Mouse (Mus musculus): ENCODE measurements around the gene Dmxl2. TPM values are rescaled to one million over a fixed set of nuclear protein-coding genes. Genes with fewer than 3 reads are reported as not detected.

Gene Dmxl2
- polyA plus RNA-seq, 1 experiment, result 0.25 TPM

DNA sequence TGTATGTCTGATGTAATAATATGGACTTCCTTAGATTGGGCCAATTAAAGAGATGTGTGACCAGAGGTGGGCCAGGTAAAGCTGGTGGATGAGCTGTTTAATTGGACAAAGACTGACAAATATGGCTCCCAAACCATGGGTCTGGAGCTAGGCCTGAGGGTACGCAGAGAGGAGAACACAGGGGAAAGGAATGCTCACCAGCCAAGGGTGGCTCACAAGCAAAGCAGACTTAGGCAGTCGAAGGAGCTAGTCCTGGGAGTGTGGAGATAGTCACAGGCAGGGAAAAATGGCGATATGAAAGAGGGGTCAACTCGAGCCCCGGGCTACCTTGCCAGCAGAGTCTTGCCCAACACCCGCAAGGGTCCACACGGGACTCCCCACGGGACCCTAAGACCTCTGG lies 144.7 kb downstream of the Dmxl2 start:
- H3K4me3 ChIP-seq (ENCODE audit: insufficient read depth, poor library complexity, severe bottlenecking), result no peak overlapping the region
- TF ChIP-seq MYOD1 (IDR thresholded peaks at IDR 0.05; ENCODE audit: control insufficient read depth, insufficient read length, low read depth) (no peak), USF1 (IDR thresholded peaks at IDR 0.05; ENCODE audit: low read depth) (no peak), FOSL1 (IDR thresholded peaks at IDR 0.05; ENCODE audit: insufficient read depth, low read length, poor library complexity, severe bottlenecking) (no peak), CTCF (IDR thresholded peaks at IDR 0.05; ENCODE audit: control insufficient read depth, insufficient read depth, insufficient read length) (no peak), CEBPB (IDR thresholded peaks at IDR 0.05; ENCODE audit: low read depth) (no peak), MYOG (IDR thresholded peaks at IDR 0.05; ENCODE audit: control insufficient read depth, extremely low read depth, insufficient read length) (no peak), MAX (IDR thresholded peaks at IDR 0.05) (no peak)
- no peaks in the 10 kb centered on the region for H3K79me2 ChIP-seq (ENCODE audit: control insufficient read depth, insufficient read depth)
- no peaks in the 10 kb centered on the region for H3K27me3 ChIP-seq (ENCODE audit: control insufficient read depth, insufficient read depth, insufficient read length)
- no peak overlapping the region for H3ac ChIP-seq (ENCODE audit: control insufficient read depth, insufficient read length, low read depth)
- no peaks in the 10 kb centered on the region for H3K36me3 ChIP-seq (ENCODE audit: control insufficient read depth, insufficient read depth)
- H3K79me3 ChIP-seq (ENCODE audit: low read depth), result no peaks in the 10 kb centered on the region

- Histone ChIP-seq H3K4me3 (ENCODE audit: insufficient read depth, poor library complexity, severe bottlenecking) (no peak overlapping the region), H3K27me3 (ENCODE audit: control insufficient read depth, insufficient read depth, insufficient read length) (peaks cover 14% of the 10 kb centered on the region), H3K79me3 (ENCODE audit: low read depth) (no peaks in the 10 kb centered on the region), H3ac (ENCODE audit: control insufficient read depth, insufficient read length, low read depth) (no peak overlapping the region), H3K36me3 (ENCODE audit: control insufficient read depth, insufficient read depth) (no peaks in the 10 kb centered on the region), H3K79me2 (ENCODE audit: control insufficient read depth, insufficient read depth) (no peaks in the 10 kb centered on the region)
- no peak for TF ChIP-seq CEBPB (IDR thresholded peaks at IDR 0.05; ENCODE audit: low read depth)
- no peak for TF ChIP-seq FOSL1 (IDR thresholded peaks at IDR 0.05; ENCODE audit: insufficient read depth, low read length, poor library complexity, severe bottlenecking)
- TF ChIP-seq MAX (IDR thresholded peaks at IDR 0.05), result no peak
These were observed 159.4 kb downstream of the Dmxl2 start for GRCm38 (mm10) chr9:54342026-54342425.

DNA sequence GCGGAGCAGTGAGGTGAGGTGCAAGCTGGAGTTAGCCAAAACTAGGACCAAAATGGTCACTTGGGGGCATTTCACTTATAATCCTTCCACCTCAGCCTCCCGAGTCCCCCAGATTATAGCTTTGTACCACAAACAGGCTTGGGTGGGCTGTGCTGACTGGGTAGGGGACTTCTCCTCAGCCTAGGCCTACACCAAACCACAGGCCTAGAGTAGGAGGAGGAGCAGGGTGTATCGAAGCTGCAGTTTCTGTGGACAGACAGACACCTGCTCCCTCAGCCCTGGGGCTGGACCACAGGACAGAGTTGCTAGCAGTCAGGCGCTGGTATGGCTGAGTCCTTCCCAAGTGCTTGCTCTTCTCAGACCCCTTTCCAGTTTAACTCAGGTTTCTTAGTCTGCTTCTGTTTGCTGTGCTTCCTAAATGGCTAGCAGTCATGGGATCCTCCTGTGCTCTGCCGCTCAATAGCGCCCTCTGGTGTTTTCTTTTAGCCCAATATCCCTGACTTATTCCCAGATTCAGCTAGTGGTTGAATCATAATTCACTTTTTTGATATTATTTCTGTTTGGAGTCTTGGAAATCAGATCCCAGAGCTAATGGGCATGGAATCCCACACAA lies 164.8 kb downstream of the Dmxl2 start:
- Histone ChIP-seq H3K27me3 (ENCODE audit: control insufficient read depth, insufficient read depth, insufficient read length) (peaks cover 31% of the 10 kb centered on the region), H3K4me3 (ENCODE audit: insufficient read depth, poor library complexity, severe bottlenecking) (no peak overlapping the region), H3ac (ENCODE audit: control insufficient read depth, insufficient read length, low read depth) (no peak overlapping the region), H3K79me3 (ENCODE audit: low read depth) (no peaks in the 10 kb centered on the region), H3K79me2 (ENCODE audit: control insufficient read depth, insufficient read depth) (no peaks in the 10 kb centered on the region), H3K36me3 (ENCODE audit: control insufficient read depth, insufficient read depth) (no peaks in the 10 kb centered on the region)
- no peak for TF ChIP-seq MYOG (IDR thresholded peaks at IDR 0.05; ENCODE audit: control insufficient read depth, extremely low read depth, insufficient read length)
- no peak for TF ChIP-seq CTCF (IDR thresholded peaks at IDR 0.05; ENCODE audit: control insufficient read depth, insufficient read depth, insufficient read length)
- no peak for TF ChIP-seq FOSL1 (IDR thresholded peaks at IDR 0.05; ENCODE audit: insufficient read depth, low read length, poor library complexity, severe bottlenecking)
- TF ChIP-seq CEBPB (IDR thresholded peaks at IDR 0.05; ENCODE audit: low read depth), result no peak

DNA sequence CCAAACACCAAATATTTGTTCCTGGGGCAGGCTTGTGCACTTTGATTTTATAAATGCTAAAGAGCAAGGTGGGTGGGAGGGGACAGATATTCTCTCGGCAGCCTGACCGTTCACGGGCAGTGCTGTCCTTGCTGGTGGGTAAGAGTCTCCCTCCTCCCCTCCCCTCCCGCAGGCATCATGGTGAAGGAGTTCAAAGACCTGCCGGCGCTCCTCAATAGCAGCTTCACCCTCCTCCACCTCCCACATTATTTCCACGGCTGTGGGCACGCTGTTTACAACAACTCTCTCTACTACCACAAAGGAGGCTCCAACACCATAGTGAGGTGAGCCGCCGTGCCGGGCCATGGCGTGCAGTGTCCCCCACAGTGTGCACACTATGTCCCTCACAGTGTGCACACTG lies 165.8 kb downstream of the Dmxl2 start:
- TF ChIP-seq USF1 (IDR thresholded peaks at IDR 0.05; ENCODE audit: low read depth) (no peak), MYOD1 (IDR thresholded peaks at IDR 0.05; ENCODE audit: control insufficient read depth, insufficient read length, low read depth) (no peak)
- Histone ChIP-seq H3ac (ENCODE audit: control insufficient read depth, insufficient read length, low read depth) (no peak overlapping the region), H3K36me3 (ENCODE audit: control insufficient read depth, insufficient read depth) (no peaks in the 10 kb centered on the region), H3K79me3 (ENCODE audit: low read depth) (no peaks in the 10 kb centered on the region), H3K27me3 (ENCODE audit: control insufficient read depth, insufficient read depth, insufficient read length) (peaks cover 35% of the 10 kb centered on the region), H3K4me3 (ENCODE audit: insufficient read depth, poor library complexity, severe bottlenecking) (no peak overlapping the region), H3K79me2 (ENCODE audit: control insufficient read depth, insufficient read depth) (no peaks in the 10 kb centered on the region)

- Histone ChIP-seq H3K27me3 (ENCODE audit: control insufficient read depth, insufficient read depth, insufficient read length) (peaks cover 28% of the 10 kb centered on the region), H3K79me3 (ENCODE audit: low read depth) (no peaks in the 10 kb centered on the region), H3K79me2 (ENCODE audit: control insufficient read depth, insufficient read depth) (no peaks in the 10 kb centered on the region), H3K36me3 (ENCODE audit: control insufficient read depth, insufficient read depth) (no peaks in the 10 kb centered on the region), H3K4me3 (ENCODE audit: insufficient read depth, poor library complexity, severe bottlenecking) (no peak overlapping the region), H3ac (ENCODE audit: control insufficient read depth, insufficient read length, low read depth) (no peak overlapping the region)
- no peak for TF ChIP-seq USF1 (IDR thresholded peaks at IDR 0.05; ENCODE audit: low read depth)
These were observed 172.2 kb downstream of the Dmxl2 start for GRCm38 (mm10) chr9:54329201-54329600.

DNA sequence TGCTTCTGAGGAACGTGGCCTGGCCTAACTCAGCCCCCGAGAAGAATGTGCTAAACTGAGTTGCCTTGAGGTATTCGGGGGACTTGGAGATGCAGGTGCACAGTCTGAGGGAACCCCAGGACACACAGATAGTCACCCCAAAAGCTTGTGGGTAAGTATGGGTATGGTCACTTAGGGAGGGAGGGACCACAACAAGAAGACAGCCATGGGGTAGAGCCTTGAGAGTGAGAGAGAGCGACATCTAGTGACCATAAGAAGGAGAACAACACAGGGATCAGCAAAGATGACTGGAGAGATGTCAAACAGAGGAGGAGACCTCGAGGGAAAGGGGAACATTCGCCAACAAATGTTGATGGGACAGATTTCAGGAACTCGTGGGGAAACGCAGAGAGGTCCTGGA lies 178.0 kb downstream of the Dmxl2 start:
- no peaks in the 10 kb centered on the region for H3K36me3 ChIP-seq (ENCODE audit: control insufficient read depth, insufficient read depth)
- no peak overlapping the region for H3ac ChIP-seq (ENCODE audit: control insufficient read depth, insufficient read length, low read depth)
- no peak overlapping the region for H3K4me3 ChIP-seq (ENCODE audit: insufficient read depth, poor library complexity, severe bottlenecking)
- TF ChIP-seq CTCF (IDR thresholded peaks at IDR 0.05; ENCODE audit: control insufficient read depth, insufficient read depth, insufficient read length), result peak; percentile 11
- no peak for TF ChIP-seq USF1 (IDR thresholded peaks at IDR 0.05; ENCODE audit: low read depth)
- no peaks in the 10 kb centered on the region for H3K79me3 ChIP-seq (ENCODE audit: low read depth)
- H3K27me3 ChIP-seq (ENCODE audit: control insufficient read depth, insufficient read depth, insufficient read length), result peaks cover 9% of the 10 kb centered on the region
- H3K79me2 ChIP-seq (ENCODE audit: control insufficient read depth, insufficient read depth), result no peaks in the 10 kb centered on the region

- H3K36me3 ChIP-seq (ENCODE audit: control insufficient read depth, insufficient read depth), result no peaks in the 10 kb centered on the region
These were observed 185.1 kb downstream of the Dmxl2 start for GRCm38 (mm10) chr9:54316363-54316762.

More at GRCm38 (mm10) chr9:54316363-54316762, 185.1 kb downstream of the Dmxl2 start:
- Histone ChIP-seq H3K79me3 (ENCODE audit: low read depth) (no peaks in the 10 kb centered on the region), H3K4me3 (ENCODE audit: insufficient read depth, poor library complexity, severe bottlenecking) (no peak overlapping the region), H3K79me2 (ENCODE audit: control insufficient read depth, insufficient read depth) (no peaks in the 10 kb centered on the region), H3ac (ENCODE audit: control insufficient read depth, insufficient read length, low read depth) (no peak overlapping the region), H3K27me3 (ENCODE audit: control insufficient read depth, insufficient read depth, insufficient read length) (peaks cover 13% of the 10 kb centered on the region)
- no peak for TF ChIP-seq MYOG (IDR thresholded peaks at IDR 0.05; ENCODE audit: control insufficient read depth, extremely low read depth, insufficient read length)
- TF ChIP-seq CTCF (IDR thresholded peaks at IDR 0.05; ENCODE audit: control insufficient read depth, insufficient read depth, insufficient read length), result no peak
- TF ChIP-seq CEBPB (IDR thresholded peaks at IDR 0.05; ENCODE audit: low read depth), result no peak
- TF ChIP-seq MAX (IDR thresholded peaks at IDR 0.05), result no peak
- no peak for TF ChIP-seq FOSL1 (IDR thresholded peaks at IDR 0.05; ENCODE audit: insufficient read depth, low read length, poor library complexity, severe bottlenecking)
- no peak for TF ChIP-seq MYOD1 (IDR thresholded peaks at IDR 0.05; ENCODE audit: control insufficient read depth, insufficient read length, low read depth)
- no peak for TF ChIP-seq USF1 (IDR thresholded peaks at IDR 0.05; ENCODE audit: low read depth)
